Mouse (Mus musculus): ENCODE results near the gene Sik3. TPM values are rescaled to one million over a fixed set of nuclear protein-coding genes. Genes with fewer than 3 reads are reported as not detected.

Gene Sik3
- polyA plus RNA-seq, 2 experiments, result 13.7 to 23.9 TPM

DNA sequence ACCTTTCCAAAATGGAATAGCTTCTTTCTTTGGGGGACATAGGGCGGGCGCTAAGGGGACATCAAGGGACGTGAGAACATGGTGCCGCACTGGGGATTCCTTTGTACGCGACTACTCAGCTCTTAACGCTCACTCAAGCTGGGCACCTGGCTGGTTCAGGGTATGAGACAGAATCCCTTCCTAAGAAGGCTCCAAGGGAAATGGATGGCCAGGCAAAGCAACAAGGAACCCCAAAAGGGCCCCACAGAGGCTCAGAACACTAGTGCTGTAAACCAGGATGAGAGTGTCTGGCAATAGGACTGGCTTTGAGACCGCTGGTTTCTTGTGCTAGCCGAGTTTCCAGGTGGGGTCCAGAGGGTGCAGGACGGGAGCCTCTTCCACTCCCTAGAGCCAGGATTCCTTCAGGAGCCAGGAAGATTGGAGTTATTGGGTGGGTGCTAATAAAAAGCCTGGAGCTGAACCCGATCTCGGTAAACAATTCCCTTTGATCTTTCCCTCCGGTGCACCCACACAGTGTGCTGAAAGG lies 217.9 kb downstream of the Sik3 start:
- ATAC-seq (ENCODE audit: low FRiP score, low read depth), result peak; percentile 21; the same call in 1 of the 2 replicates
- Histone ChIP-seq H3K4me2 (replicated peaks; ENCODE audit: low read depth, low read length, severe bottlenecking) (peak overlapping the region; percentile 83), H3K36me3 (ENCODE audit: control insufficient read depth, insufficient read depth, low read length) (no peaks in the 10 kb centered on the region), H3K9ac (ENCODE audit: low read depth, low read length, severe bottlenecking) (peak overlapping the region; percentile 63), H3K27ac (replicated peaks; ENCODE audit: low read depth, low read length) (no peak overlapping the region), H3K4me1 (ENCODE audit: control insufficient read depth, insufficient read depth, low read length) (peaks cover 8% of the 10 kb centered on the region), H3K27me3 (ENCODE audit: control insufficient read depth, insufficient read depth, low read length) (no peaks in the 10 kb centered on the region), H3K4me3 (replicated peaks; ENCODE audit: low read length) (peak overlapping the region; percentile 48), H3K9me3 (ENCODE audit: control insufficient read depth, low read length) (no peaks in the 10 kb centered on the region)
- DNase-seq (ENCODE audit: low spot score), result peak; percentile 7
- WGBS, result 8% methylated on average over 13 of the region's 13 CpGs
- no peak for TF ChIP-seq POLR2A (IDR thresholded peaks at IDR 0.05; ENCODE audit: borderline replicate concordance, extremely low read depth, insufficient read depth, insufficient read length)

- H3K4me1 ChIP-seq (ENCODE audit: control insufficient read depth, insufficient read depth, low read length), result peaks cover 8% of the 10 kb centered on the region
- ATAC-seq (ENCODE audit: low FRiP score, low read depth), result no peak
- WGBS, result 88% methylated on average over 6 of the region's 6 CpGs
These were observed 222.6 kb downstream of the Sik3 start for GRCm38 (mm10) chr9:46235196-46235595.

DNA sequence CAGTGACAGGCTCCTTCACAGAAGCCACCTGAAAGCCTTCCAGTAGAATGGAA lies 222.8 kb downstream of the Sik3 start, which contains the start of gene Apoc3:
Gene Apoc3 (minus strand): TSS at position 41 of the 53 bp plus-strand sequence.
- ATAC-seq (ENCODE audit: low FRiP score, low read depth) (no peak), DNase-seq (ENCODE audit: low spot score) (no peak)
- H3K27ac ChIP-seq (replicated peaks; ENCODE audit: low read depth, low read length), result no peak within 1 kb of the TSS
- peaks cover 5% of the 10 kb centered on the region for H3K4me1 ChIP-seq (ENCODE audit: control insufficient read depth, insufficient read depth, low read length)
- no peak within 1 kb of the TSS for H3K9ac ChIP-seq (ENCODE audit: low read depth, low read length, severe bottlenecking)
- H3K4me3 ChIP-seq (replicated peaks; ENCODE audit: low read length), result no peak within 1 kb of the TSS
- no peaks in the 10 kb centered on the region for H3K36me3 ChIP-seq (ENCODE audit: control insufficient read depth, insufficient read depth, low read length)
- no peaks in the 10 kb centered on the region for H3K9me3 ChIP-seq (ENCODE audit: control insufficient read depth, low read length)
- TF ChIP-seq POLR2A (IDR thresholded peaks at IDR 0.05; ENCODE audit: borderline replicate concordance, extremely low read depth, insufficient read depth, insufficient read length), result no peak
- H3K27me3 ChIP-seq (ENCODE audit: control insufficient read depth, insufficient read depth, low read length), result no peaks in the 10 kb centered on the region
- H3K4me2 ChIP-seq (replicated peaks; ENCODE audit: low read depth, low read length, severe bottlenecking), result no peak within 1 kb of the TSS

More at GRCm38 (mm10) chr9:46235196-46235595, 222.6 kb downstream of the Sik3 start:
- Histone ChIP-seq H3K27ac (replicated peaks; ENCODE audit: low read depth, low read length) (no peak overlapping the region), H3K9ac (ENCODE audit: low read depth, low read length, severe bottlenecking) (no peak overlapping the region), H3K9me3 (ENCODE audit: control insufficient read depth, low read length) (no peaks in the 10 kb centered on the region), H3K4me3 (replicated peaks; ENCODE audit: low read length) (no peak overlapping the region), H3K27me3 (ENCODE audit: control insufficient read depth, insufficient read depth, low read length) (no peaks in the 10 kb centered on the region), H3K4me2 (replicated peaks; ENCODE audit: low read depth, low read length, severe bottlenecking) (no peak overlapping the region), H3K36me3 (ENCODE audit: control insufficient read depth, insufficient read depth, low read length) (no peaks in the 10 kb centered on the region)
- DNase-seq (ENCODE audit: low spot score), result no peak
- no peak for TF ChIP-seq POLR2A (IDR thresholded peaks at IDR 0.05; ENCODE audit: borderline replicate concordance, extremely low read depth, insufficient read depth, insufficient read length)

DNA sequence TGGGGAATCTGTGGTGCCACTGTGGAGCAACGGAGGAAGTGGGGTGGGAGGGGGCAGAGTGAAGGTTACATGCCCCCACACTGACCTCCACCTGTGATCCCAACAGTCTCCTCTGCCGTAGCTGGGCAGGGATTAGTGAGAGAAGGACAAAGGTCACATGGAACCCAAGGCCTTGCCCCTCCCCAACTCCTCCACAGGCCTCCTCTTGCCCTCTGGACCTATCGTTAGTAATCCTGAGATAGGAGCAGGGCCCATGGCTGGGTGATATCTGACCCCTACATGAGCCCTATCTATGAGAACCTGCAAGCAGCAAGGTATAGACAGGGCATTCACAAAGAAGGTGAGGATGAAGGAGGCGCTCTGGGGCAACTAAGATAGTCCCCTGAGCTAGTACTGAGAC lies 223.0 kb downstream of the Sik3 start:
- Histone ChIP-seq H3K9me3 (ENCODE audit: control insufficient read depth, low read length) (no peaks in the 10 kb centered on the region), H3K4me2 (replicated peaks; ENCODE audit: low read depth, low read length, severe bottlenecking) (no peak overlapping the region), H3K9ac (ENCODE audit: low read depth, low read length, severe bottlenecking) (no peak overlapping the region), H3K27me3 (ENCODE audit: control insufficient read depth, insufficient read depth, low read length) (no peaks in the 10 kb centered on the region), H3K27ac (replicated peaks; ENCODE audit: low read depth, low read length) (no peak overlapping the region), H3K4me3 (replicated peaks; ENCODE audit: low read length) (no peak overlapping the region), H3K36me3 (ENCODE audit: control insufficient read depth, insufficient read depth, low read length) (no peaks in the 10 kb centered on the region), H3K4me1 (ENCODE audit: control insufficient read depth, insufficient read depth, low read length) (peaks cover 3% of the 10 kb centered on the region)
- DNase-seq (ENCODE audit: low spot score) (no peak), ATAC-seq (ENCODE audit: low FRiP score, low read depth) (no peak)
- WGBS, result 60% methylated on average over 4 of the region's 4 CpGs
- no peak for TF ChIP-seq POLR2A (IDR thresholded peaks at IDR 0.05; ENCODE audit: borderline replicate concordance, extremely low read depth, insufficient read depth, insufficient read length)

DNA sequence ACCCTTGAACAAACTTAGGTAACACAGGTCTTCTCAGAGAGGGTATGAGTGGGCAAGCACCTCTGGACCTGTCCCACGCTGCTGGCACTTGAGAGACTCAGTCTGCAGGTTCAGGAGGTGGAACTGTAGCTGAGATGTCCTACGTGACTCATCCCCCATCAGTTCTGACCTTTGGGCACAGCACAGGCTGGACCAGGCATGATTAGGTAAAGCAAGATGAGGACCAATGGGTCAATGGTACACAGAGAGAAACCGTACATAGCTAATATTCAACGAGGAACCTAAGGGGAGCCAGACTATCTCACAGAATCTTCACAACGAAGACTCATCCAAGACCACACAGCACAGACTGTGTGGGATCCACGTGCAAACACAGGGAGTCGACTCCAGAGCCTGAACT lies 226.2 kb downstream of the Sik3 start:
- Histone ChIP-seq H3K9ac (ENCODE audit: low read depth, low read length, severe bottlenecking) (no peak overlapping the region), H3K27me3 (ENCODE audit: control insufficient read depth, insufficient read depth, low read length) (no peaks in the 10 kb centered on the region), H3K36me3 (ENCODE audit: control insufficient read depth, insufficient read depth, low read length) (no peaks in the 10 kb centered on the region), H3K4me3 (replicated peaks; ENCODE audit: low read length) (no peak overlapping the region), H3K27ac (replicated peaks; ENCODE audit: low read depth, low read length) (no peak overlapping the region), H3K4me1 (ENCODE audit: control insufficient read depth, insufficient read depth, low read length) (no peaks in the 10 kb centered on the region), H3K9me3 (ENCODE audit: control insufficient read depth, low read length) (no peaks in the 10 kb centered on the region), H3K4me2 (replicated peaks; ENCODE audit: low read depth, low read length, severe bottlenecking) (no peak overlapping the region)
- TF ChIP-seq POLR2A (IDR thresholded peaks at IDR 0.05; ENCODE audit: borderline replicate concordance, extremely low read depth, insufficient read depth, insufficient read length), result no peak
- no peak for ATAC-seq (ENCODE audit: low FRiP score, low read depth)
- 87% methylated on average over 7 of the region's 7 CpGs for WGBS
- no peak for DNase-seq (ENCODE audit: low spot score)

GRCm38 (mm10) chr9:46240526-46241153 lies 228.0 kb downstream of the Sik3 start, which contains the start of gene Apoa4:
Gene Apoa4 (plus strand): TSS chr9:46240696.
- Histone ChIP-seq H3K27ac (replicated peaks; ENCODE audit: low read depth, low read length) (no peak within 1 kb of the TSS), H3K27me3 (ENCODE audit: control insufficient read depth, insufficient read depth, low read length) (no peaks in the 10 kb centered on the region), H3K4me3 (replicated peaks; ENCODE audit: low read length) (no peak within 1 kb of the TSS), H3K4me1 (ENCODE audit: control insufficient read depth, insufficient read depth, low read length) (no peaks in the 10 kb centered on the region), H3K36me3 (ENCODE audit: control insufficient read depth, insufficient read depth, low read length) (no peaks in the 10 kb centered on the region), H3K4me2 (replicated peaks; ENCODE audit: low read depth, low read length, severe bottlenecking) (no peak within 1 kb of the TSS), H3K9ac (ENCODE audit: low read depth, low read length, severe bottlenecking) (no peak within 1 kb of the TSS), H3K9me3 (ENCODE audit: control insufficient read depth, low read length) (no peaks in the 10 kb centered on the region)
- no peak for TF ChIP-seq POLR2A (IDR thresholded peaks at IDR 0.05; ENCODE audit: borderline replicate concordance, extremely low read depth, insufficient read depth, insufficient read length)
- DNase-seq (ENCODE audit: low spot score) (no peak), ATAC-seq (ENCODE audit: low FRiP score, low read depth) (no peak)
- 58% methylated on average over 7 of the region's 7 CpGs for WGBS
